Mouse (Mus musculus): ENCODE data around the gene Agps.

DNA sequence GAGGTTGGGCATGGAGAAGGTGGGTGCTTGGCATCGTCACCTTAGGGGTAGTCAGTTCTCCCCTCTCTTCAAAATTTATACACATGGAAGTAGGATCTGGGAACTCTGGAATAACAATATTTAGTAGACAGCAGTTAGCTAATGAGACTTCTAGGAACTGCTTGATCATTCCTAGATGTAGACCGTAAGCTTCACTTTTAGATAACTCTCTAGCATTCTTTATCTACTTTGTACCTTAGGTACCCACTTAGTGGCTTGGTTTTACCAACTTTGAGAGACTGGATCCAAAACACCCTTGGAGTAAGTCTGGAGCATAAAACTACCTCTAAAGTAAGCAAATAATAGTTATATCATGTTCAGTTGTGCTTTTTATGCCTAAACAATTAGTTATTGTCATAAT is 20.5 kb downstream of the Agps start:
- TF ChIP-seq EP300 (IDR thresholded peaks at IDR 0.05; ENCODE audit: low read depth): no peak
- TF ChIP-seq CTCF (IDR thresholded peaks at IDR 0.05; ENCODE audit: low read depth): no peak

All from heart, postnatal 0 days (tissue).